Mouse (Mus musculus) embryonic facial prominence, embryonic 14.5 days (tissue): ENCODE results near the gene Ercc4. TPM values are rescaled to one million over a fixed set of nuclear protein-coding genes. Genes with fewer than 3 reads are reported as not detected.

Experiments
- ATAC-seq: fragments of 200-750 bp; cut with Nextera tagmentation; 2 replicates; pipeline ENCODE4 v1.8.0; 2017; ENCODE audit warnings: low read depth, moderate number of reproducible peaks, moderate TSS enrichment
- DNase-seq: peaks from one replicate; pipeline ENCODE4 v3.0.0-alpha.2; 2015; ENCODE audit warnings: low spot score
- H3K27ac ChIP-seq: fragments of 300-500 bp; sonication (generic); replicated peaks from 2 replicates; pipeline ENCODE4 v1.5.1; 2014; ENCODE audit warnings: low read depth, mild to moderate bottlenecking, low read length, moderate library complexity
- H3K27me3 ChIP-seq: fragments of 300-500 bp; sonication (generic); replicated peaks from 2 replicates; pipeline ENCODE4 v1.6.1; 2014; ENCODE audit warnings: low read length; ENCODE audit not compliant: control insufficient read depth, insufficient read depth
- H3K36me3 ChIP-seq: fragments of 300-500 bp; sonication (generic); 2 replicates; pipeline ENCODE4 v1.6.1; 2014; ENCODE audit warnings: low read length, mixed read lengths; ENCODE audit not compliant: control insufficient read depth, insufficient read depth
- H3K4me1 ChIP-seq: fragments of 300-500 bp; sonication (generic); 2 replicates; pipeline ENCODE4 v1.6.1; 2014; ENCODE audit warnings: antibody characterized with exemption, low read length; ENCODE audit not compliant: control insufficient read depth, insufficient read depth
- H3K4me2 ChIP-seq: fragments of 300-500 bp; sonication (generic); 2 replicates; pipeline ENCODE4 v1.6.1; 2014; ENCODE audit warnings: low read depth, mild to moderate bottlenecking, low read length, moderate library complexity, mixed read lengths
- H3K4me3 ChIP-seq: fragments of 300-500 bp; sonication (generic); 2 replicates; pipeline ENCODE4 v1.5.1; 2014; ENCODE audit warnings: low read depth, mild to moderate bottlenecking, low read length
- H3K9ac ChIP-seq: fragments of 300-500 bp; sonication (generic); 2 replicates; pipeline ENCODE4 v1.6.1; 2014; ENCODE audit warnings: low read depth, mild to moderate bottlenecking, low read length, moderate library complexity, mixed read lengths
- H3K9me3 ChIP-seq: fragments of 300-500 bp; sonication (generic); 2 replicates; pipeline ENCODE4 v1.6.1; 2016; ENCODE audit warnings: low read length; ENCODE audit not compliant: control insufficient read depth
- WGBS: fragments of 180-500 bp; shearing (Covaris S2); extraction: QIAGEN DNeasy Blood & Tissue Kit; methylation state at CpG from one replicate; pipeline ENCODE4 v1.1.7; 2014; 5-methylcytosine and 5-hydroxymethylcytosine counted together
- polyA plus RNA-seq: library from polyadenylated mRNA; unstranded; fragments of >200 nt; fragmentation: Nextera tagmentation; extraction: Ambion mirVana; gene quantifications from 2 replicates; pipeline ENCODE4 v1.2.1, GENCODE M21; 2014

Gene Ercc4
- polyA plus RNA-seq, 1 experiment from 2014 or later, result 13.3 TPM

GRCm38 (mm10) chr16:13141220-13141619 is 31.7 kb downstream of the Ercc4 start:
- DNase-seq (no peak), ATAC-seq (no peak)
- 91% methylated on average over 6 of the region's 6 CpGs for WGBS
- H3K4me2 ChIP-seq, result no peak overlapping the region
- no peaks in the 10 kb centered on the region for H3K27me3 ChIP-seq
- no peaks in the 10 kb centered on the region for H3K4me1 ChIP-seq
- no peak overlapping the region for H3K27ac ChIP-seq
- no peak overlapping the region for H3K9ac ChIP-seq
- peaks cover 27% of the 10 kb centered on the region for H3K36me3 ChIP-seq
- no peaks in the 10 kb centered on the region for H3K9me3 ChIP-seq
- no peak overlapping the region for H3K4me3 ChIP-seq

GRCm38 (mm10) chr16:13143932-13144331 is 34.4 kb downstream of the Ercc4 start:
- Histone ChIP-seq H3K27ac (no peak overlapping the region), H3K9me3 (no peaks in the 10 kb centered on the region), H3K27me3 (no peaks in the 10 kb centered on the region), H3K9ac (no peak overlapping the region), H3K4me3 (no peak overlapping the region), H3K4me2 (no peak overlapping the region), H3K36me3 (peaks cover 53% of the 10 kb centered on the region), H3K4me1 (no peaks in the 10 kb centered on the region)
- ATAC-seq (no peak), DNase-seq (no peak)
- WGBS, result 84% methylated on average over 7 of the region's 7 CpGs

- Histone ChIP-seq H3K9me3 (no peaks in the 10 kb centered on the region), H3K4me1 (no peaks in the 10 kb centered on the region), H3K36me3 (peaks cover 62% of the 10 kb centered on the region), H3K4me2 (no peak overlapping the region), H3K27me3 (no peaks in the 10 kb centered on the region), H3K9ac (no peak overlapping the region), H3K4me3 (no peak overlapping the region), H3K27ac (no peak overlapping the region)
- WGBS, result 93% methylated on average over 10 of the region's 10 CpGs
- DNase-seq (no peak), ATAC-seq (no peak)
These were observed 35.4 kb downstream of the Ercc4 start for GRCm38 (mm10) chr16:13144682-13145410.

GRCm38 (mm10) chr16:13146231-13146630 is 36.7 kb downstream of the Ercc4 start:
- peaks cover 61% of the 10 kb centered on the region for H3K36me3 ChIP-seq
- WGBS, result 81% methylated on average over 4 of the region's 4 CpGs

GRCm38 (mm10) chr16:13147810-13148555 is 38.5 kb downstream of the Ercc4 start:
- DNase-seq, result no peak
- H3K4me3 ChIP-seq, result no peak overlapping the region
- 87% methylated on average over 19 of the region's 19 CpGs for WGBS

More at GRCm38 (mm10) chr16:13146231-13146630, 36.7 kb downstream of the Ercc4 start:
- H3K27ac ChIP-seq, result no peak overlapping the region
- no peaks in the 10 kb centered on the region for H3K27me3 ChIP-seq
- no peaks in the 10 kb centered on the region for H3K4me1 ChIP-seq
- H3K4me3 ChIP-seq, result no peak overlapping the region
- H3K9ac ChIP-seq, result no peak overlapping the region
- no peak for DNase-seq
- no peak overlapping the region for H3K4me2 ChIP-seq
- no peak for ATAC-seq
- H3K9me3 ChIP-seq, result no peaks in the 10 kb centered on the region

GRCm38 (mm10) chr16:13149950-13150349 is 40.5 kb downstream of the Ercc4 start:
- Histone ChIP-seq H3K27ac (no peak overlapping the region), H3K27me3 (no peaks in the 10 kb centered on the region), H3K4me1 (no peaks in the 10 kb centered on the region), H3K9me3 (no peaks in the 10 kb centered on the region), H3K4me2 (no peak overlapping the region), H3K4me3 (no peak overlapping the region), H3K9ac (no peak overlapping the region), H3K36me3 (peaks cover 49% of the 10 kb centered on the region)
- 89% methylated on average over 8 of the region's 8 CpGs for WGBS
- no peak for DNase-seq
- no peak for ATAC-seq

More at GRCm38 (mm10) chr16:13147810-13148555, 38.5 kb downstream of the Ercc4 start:
- Histone ChIP-seq H3K9me3 (no peaks in the 10 kb centered on the region), H3K27ac (no peak overlapping the region), H3K4me1 (no peaks in the 10 kb centered on the region), H3K4me2 (no peak overlapping the region), H3K9ac (no peak overlapping the region), H3K36me3 (peaks cover 61% of the 10 kb centered on the region), H3K27me3 (no peaks in the 10 kb centered on the region)
- no peak for ATAC-seq

- 71% methylated on average over 6 of the region's 6 CpGs for WGBS
- no peak for ATAC-seq
- DNase-seq, result no peak
These were observed 41.3 kb downstream of the Ercc4 start for GRCm38 (mm10) chr16:13150790-13151189.

GRCm38 (mm10) chr16:13152475-13152874 is 43.0 kb downstream of the Ercc4 start:
- H3K4me3 ChIP-seq, result no peak overlapping the region
- no peak overlapping the region for H3K9ac ChIP-seq
- H3K4me2 ChIP-seq, result no peak overlapping the region
- ATAC-seq (no peak), DNase-seq (no peak)
- H3K27ac ChIP-seq, result no peak overlapping the region
- H3K27me3 ChIP-seq, result no peaks in the 10 kb centered on the region
- H3K9me3 ChIP-seq, result no peaks in the 10 kb centered on the region
- peaks cover 31% of the 10 kb centered on the region for H3K36me3 ChIP-seq
- WGBS, result 79% methylated on average over 5 of the region's 5 CpGs
- H3K4me1 ChIP-seq, result no peaks in the 10 kb centered on the region

More at GRCm38 (mm10) chr16:13150790-13151189, 41.3 kb downstream of the Ercc4 start:
- Histone ChIP-seq H3K9me3 (no peaks in the 10 kb centered on the region), H3K9ac (no peak overlapping the region), H3K27me3 (no peaks in the 10 kb centered on the region), H3K4me1 (no peaks in the 10 kb centered on the region), H3K4me3 (no peak overlapping the region), H3K4me2 (no peak overlapping the region), H3K36me3 (peaks cover 46% of the 10 kb centered on the region), H3K27ac (no peak overlapping the region)
